Mouse (Mus musculus) lung, postnatal 4 days (tissue): Measurements from ENCODE around the gene Zfp106.

Experiments
- DNase-seq, 2 experiments: peaks; one replicate each; pipeline ENCODE4 v3.0.0; 2021

The Zfp106 gene

GRCm38 (mm10) chr2:120470856-120471255, 92.8 kb downstream of the Zfp106 start:
- no peak for DNase-seq

GRCm38 (mm10) chr2:120469715-120470114, 93.9 kb downstream of the Zfp106 start:
- no peak for DNase-seq

GRCm38 (mm10) chr2:120469220-120469619, 94.4 kb downstream of the Zfp106 start:
- no peak for DNase-seq

- no peak for DNase-seq
These were observed 95.6 kb downstream of the Zfp106 start for GRCm38 (mm10) chr2:120468011-120468410.

- no peak for DNase-seq
These were observed 98.3 kb downstream of the Zfp106 start for GRCm38 (mm10) chr2:120465397-120465785.

- DNase-seq, result no peak
These were observed 98.8 kb downstream of the Zfp106 start for GRCm38 (mm10) chr2:120464732-120465396.

GRCm38 (mm10) chr2:120464091-120464490, 99.6 kb downstream of the Zfp106 start:
- peak in 1 of 2 experiments; percentile 32 for DNase-seq

- DNase-seq, result no peak
These were observed 100.3 kb downstream of the Zfp106 start for GRCm38 (mm10) chr2:120463328-120463727.

- DNase-seq, result no peak
These were observed 103.4 kb downstream of the Zfp106 start for GRCm38 (mm10) chr2:120460216-120460615.
